In the genomic region with DNA sequence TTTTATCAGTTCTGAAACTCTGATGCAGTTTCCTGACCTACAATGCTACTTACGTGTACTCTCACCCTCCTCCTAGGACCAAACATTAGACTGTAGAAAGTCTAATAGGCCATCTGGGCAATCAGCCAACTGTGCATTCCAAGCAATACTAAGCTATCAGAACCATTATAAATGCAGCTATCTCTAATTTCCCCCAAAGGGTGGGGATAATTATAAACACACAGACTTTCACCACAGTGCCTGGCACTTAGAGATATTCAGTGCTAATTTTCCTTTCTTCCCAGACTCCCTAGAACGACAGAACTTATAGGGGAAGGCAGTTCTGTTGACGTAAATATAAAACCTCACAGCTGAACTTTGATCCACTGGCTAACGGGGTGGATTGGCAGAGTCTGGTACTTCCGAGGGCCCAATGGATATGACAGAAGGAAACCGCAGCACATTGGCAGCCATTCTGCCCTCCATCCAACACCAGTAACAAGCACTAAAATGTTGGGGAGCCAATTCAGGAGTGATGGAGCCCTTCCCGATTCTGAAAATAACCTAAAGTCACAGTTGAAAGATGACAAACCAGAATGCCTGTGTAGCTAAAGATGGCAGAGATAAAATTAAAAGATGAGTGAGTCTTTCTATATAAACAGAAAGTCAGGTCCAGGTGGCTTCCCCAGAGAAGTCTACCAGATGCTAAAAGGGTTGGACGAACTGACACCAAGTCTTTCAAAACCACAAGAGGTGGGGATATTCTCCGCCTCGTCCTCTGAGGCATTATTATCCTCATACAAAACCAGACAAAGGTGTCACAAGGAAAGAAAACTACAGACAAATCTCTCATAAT, we compare ENCODE assay signal across 7 mouse cellular contexts. TPM values are rescaled to one million over a fixed set of nuclear protein-coding genes. Genes with fewer than 3 reads are reported as not detected.
DNase-seq lines count a peak whose midpoint lies in the region; ATAC-seq and TF ChIP-seq lines count a peak whose summit lies in the region.

No protein-coding gene starts in this region.

- H3K4me1 ChIP-seq in lung, embryonic 14.5 days (ENCODE audit: insufficient read depth), result peaks cover 26% of the 10 kb centered on the region
- no peaks in the 10 kb centered on the region for H3K4me1 ChIP-seq in cerebellum, adult 2 months (ENCODE audit: control insufficient read depth, insufficient read depth, low read length)

- no peak overlapping the region for H3K4me3 ChIP-seq in lung, embryonic 14.5 days (ENCODE audit: low read depth, low read length)
- H3K4me3 ChIP-seq in cerebellum, adult 2 months (replicated peaks; ENCODE audit: insufficient read depth, low read depth, low read length), result no peak overlapping the region

- H3K36me3 ChIP-seq in lung, embryonic 14.5 days (ENCODE audit: insufficient read depth), result no peaks in the 10 kb centered on the region

- H3K9me3 ChIP-seq in lung, embryonic 14.5 days (ENCODE audit: low read depth, low read length), result no peaks in the 10 kb centered on the region

- peak overlapping the region; percentile 84 for H3K27ac ChIP-seq in lung, embryonic 14.5 days (ENCODE audit: low read depth)
- no peak overlapping the region for H3K27ac ChIP-seq in cerebellum, adult 2 months (ENCODE audit: insufficient read depth, low read length)

- H3K27me3 ChIP-seq in lung, embryonic 14.5 days (ENCODE audit: insufficient read depth, low read length), result no peaks in the 10 kb centered on the region
- no peaks in the 10 kb centered on the region for H3K27me3 ChIP-seq in cerebellum, adult 2 months (ENCODE audit: control insufficient read depth, insufficient read depth, low read length)

- TF ChIP-seq POLR2A in cerebellum, adult 2 months (IDR thresholded peaks at IDR 0.05; ENCODE audit: borderline replicate concordance, insufficient read depth, low read length), result no peak

- H3K9ac ChIP-seq in lung, embryonic 14.5 days, result no peak overlapping the region; the same call in 1 of the 2 replicates

- H3K4me2 ChIP-seq in lung, embryonic 14.5 days, result peak overlapping the region; percentile 40

- 27% methylated on average over 10 of the region's 10 CpGs for WGBS in lung, embryonic 14.5 days
- WGBS in cerebellum, adult 2 months, result 38% methylated on average over 10 of the region's 10 CpGs

- ATAC-seq in erythroid progenitor cell, adult 5-6 weeks (replicated peaks; ENCODE audit: low FRiP score, poor library complexity, severe bottlenecking), result peak; percentile 44
- peak; percentile 8 for ATAC-seq in inflammation-experienced regulatory T-cells, adult 6 months
- ATAC-seq in lung, embryonic 14.5 days (ENCODE audit: insufficient read depth), result peak; percentile 89

- peak; percentile 72 for DNase-seq in urinary bladder, postnatal 14 days (ENCODE audit: low spot score)
- no peak for DNase-seq in urinary bladder, postnatal 10 days (ENCODE audit: low spot score)
- DNase-seq in lung, embryonic 14.5 days, result peak; percentile 93
- DNase-seq in cerebellum, adult 2 months, result no peak
- no peak for DNase-seq in spleen, postnatal 36 days (ENCODE audit: low spot score in 2 of 2)

- no peak for TF ChIP-seq CTCF in lung, embryonic 14.5 days (IDR thresholded peaks at IDR 0.05; ENCODE audit: low read depth)
- no peak for TF ChIP-seq CTCF in cerebellum, adult 2 months (IDR thresholded peaks at IDR 0.05; ENCODE audit: borderline replicate concordance, insufficient read depth, low read depth, low read length)

RNA-seq across cellular contexts. Expression of a gene that starts 16.1 kb away (rescaled TPM):
- total RNA-seq in erythroid progenitor cell, adult 5-6 weeks (2015; ENCODE audit: low replicate concordance), result 49.4 and 49.9 TPM in 2 replicates
- 43.9 and 46.2 TPM in 2 replicates for total RNA-seq in erythroid progenitor cell, adult 5-6 weeks (2017; ENCODE audit: low replicate concordance)
- 10 to 100 TPM; 47.2 to 79.0 (median 56.0) TPM for polyA plus RNA-seq in inflammation-experienced regulatory T-cells, adult 6 months (2017; shearing (Covaris generic))
- 64.4 and 66.5 TPM in 2 replicates for polyA plus RNA-seq in lung, embryonic 14.5 days (2014; fragmentation: Nextera tagmentation; extraction: Ambion mirVana)
- polyA plus RNA-seq in cerebellum, adult 2 months (2012; rRNA removed), result 3.2 and 3.5 TPM in 2 replicates

Comparison
In these comparisons a context has a peak if more than half of its experiments do, and no peak if none do; other contexts are left out.
1. DNase-seq: peak in urinary bladder, postnatal 14 days (single experiment) and lung, embryonic 14.5 days (single experiment); none in urinary bladder, postnatal 10 days (single experiment), cerebellum, adult 2 months (0 of 2) and spleen, postnatal 36 days (0 of 2).
2. ATAC-seq: peak in every context shown above with its lines; median percentile 89 in lung, embryonic 14.5 days; 44 in erythroid progenitor cell, adult 5-6 weeks; 8 in inflammation-experienced regulatory T-cells, adult 6 months.
3. RNA of a gene that starts 16.1 kb away (polyA plus RNA-seq): 64.4 to 66.5 TPM in lung, embryonic 14.5 days and 47.2 to 79.0 TPM in inflammation-experienced regulatory T-cells, adult 6 months; 3.2 to 3.5 TPM in cerebellum, adult 2 months; every median in the first group is over 10 times any median in the second.